Mouse (Mus musculus) CD4-positive, CD25-positive, alpha-beta regulatory T cell, adult 2 months (primary cell): ENCODE measurements at regions not wholly inside any gene's neighbourhood (a gene's known extent, or its start where the extent isn't known, plus 50 kb on each side); places are given as distances from the start of the nearest gene placed in this dataset.

Experiments used
- DNase-seq: peaks from one replicate; pipeline ENCODE4 v3.0.0-alpha.2; 2012; ENCODE audit warnings: low read depth, low spot score

DNA sequence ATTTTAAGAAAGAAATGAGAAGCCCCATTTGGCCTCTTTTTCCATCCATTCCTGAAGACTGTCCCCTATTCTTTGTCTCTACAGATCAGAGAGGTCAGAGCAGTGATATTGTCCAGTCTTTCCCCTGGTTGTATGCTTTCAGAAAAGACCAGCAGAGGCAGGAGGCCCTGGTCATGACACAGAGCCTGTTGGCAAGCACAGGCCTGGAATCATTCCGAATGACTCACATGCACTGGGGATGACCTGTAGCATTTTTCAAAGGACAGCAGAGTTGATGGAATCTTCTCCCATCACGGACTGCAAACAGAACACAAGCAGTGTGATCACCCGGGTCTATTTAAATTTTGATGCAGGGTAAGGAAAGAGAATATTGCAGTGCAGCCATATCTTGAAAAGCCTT, 50.2 kb upstream of the Nxt1 start:
- no peak for DNase-seq

DNA sequence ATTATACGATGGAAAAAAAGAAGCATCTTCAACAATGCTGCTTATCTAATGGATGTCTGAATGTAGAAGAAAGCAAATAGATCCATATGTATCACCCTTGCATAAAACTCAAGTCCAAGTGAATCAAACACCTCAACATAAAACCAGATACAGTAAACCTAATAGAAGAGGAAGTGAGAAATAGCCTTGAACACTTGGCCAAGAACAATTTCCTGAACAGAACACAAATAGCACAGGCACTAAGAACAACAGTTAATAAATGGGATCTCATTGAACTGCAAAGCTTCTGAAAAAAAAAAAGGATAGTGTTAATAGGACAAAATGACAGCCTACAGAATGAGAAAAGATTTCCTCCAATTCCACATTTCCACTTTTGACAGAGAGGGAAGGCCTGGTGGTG, 60.5 kb upstream of the Nxt1 start:
- no peak for DNase-seq

DNA sequence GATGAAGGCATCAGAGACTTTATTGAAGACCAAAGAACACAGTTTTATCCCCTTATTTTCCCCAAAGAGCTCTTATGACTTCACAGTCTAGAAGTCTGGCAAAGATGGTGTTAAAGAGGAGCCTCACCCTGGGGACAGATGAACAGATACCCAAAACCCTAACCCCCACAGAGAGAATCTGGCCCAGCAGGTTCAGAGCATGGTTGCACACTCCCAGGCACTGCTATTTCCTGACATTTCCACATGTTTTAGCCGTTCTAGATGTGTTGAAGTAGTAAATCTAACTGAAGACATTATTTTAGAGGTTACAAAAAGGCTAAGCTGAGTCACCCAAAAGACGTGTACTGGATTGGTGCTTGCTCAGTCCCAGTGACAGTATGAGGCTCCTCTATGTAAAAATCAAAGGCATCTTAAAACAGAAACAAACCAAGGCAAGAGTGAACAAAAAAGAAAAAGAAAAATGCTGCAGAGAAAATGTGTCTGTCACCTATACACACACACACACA, 66.9 kb upstream of the Nxt1 start:
- no peak for DNase-seq

DNA sequence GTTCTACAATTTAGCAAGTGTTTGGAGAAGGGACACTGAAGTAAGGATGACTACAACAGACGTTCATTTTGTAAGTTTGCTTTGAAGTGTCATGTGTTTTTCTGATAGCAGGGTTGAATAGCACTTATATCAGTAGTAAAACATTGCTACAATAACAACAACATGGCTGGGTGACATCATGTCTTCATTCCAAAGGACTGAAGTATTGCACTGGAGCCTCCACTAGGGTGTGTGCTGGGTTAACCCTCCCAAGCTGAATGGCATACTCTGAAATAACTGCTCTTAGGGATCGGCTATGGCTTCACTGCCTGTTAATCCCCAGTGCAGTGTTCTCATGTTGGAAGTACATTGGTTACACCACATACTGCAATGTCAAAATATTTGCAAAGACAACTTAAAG, 68.5 kb upstream of the Nxt1 start:
- DNase-seq = no peak

DNA sequence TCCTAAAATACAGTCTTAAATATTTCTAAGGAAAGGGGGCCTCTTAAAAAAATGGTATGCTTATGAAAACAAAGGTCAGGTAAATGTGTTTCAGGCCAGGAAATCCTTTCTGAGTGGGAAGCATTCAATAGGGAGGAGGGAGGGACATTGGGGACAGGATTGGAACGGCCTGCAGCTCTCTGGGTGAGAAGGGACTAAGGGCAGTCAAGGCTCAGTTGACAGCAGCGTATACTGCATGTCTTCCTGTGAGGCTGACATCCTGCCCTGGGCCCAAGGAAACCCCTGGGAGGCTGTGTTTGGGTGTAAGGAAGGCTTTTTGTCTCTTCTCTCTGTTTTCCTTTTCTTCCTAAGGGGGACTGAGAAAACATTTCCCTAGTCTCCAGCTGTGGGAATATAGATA, 69.1 kb upstream of the Nxt1 start:
- no peak for DNase-seq

DNA sequence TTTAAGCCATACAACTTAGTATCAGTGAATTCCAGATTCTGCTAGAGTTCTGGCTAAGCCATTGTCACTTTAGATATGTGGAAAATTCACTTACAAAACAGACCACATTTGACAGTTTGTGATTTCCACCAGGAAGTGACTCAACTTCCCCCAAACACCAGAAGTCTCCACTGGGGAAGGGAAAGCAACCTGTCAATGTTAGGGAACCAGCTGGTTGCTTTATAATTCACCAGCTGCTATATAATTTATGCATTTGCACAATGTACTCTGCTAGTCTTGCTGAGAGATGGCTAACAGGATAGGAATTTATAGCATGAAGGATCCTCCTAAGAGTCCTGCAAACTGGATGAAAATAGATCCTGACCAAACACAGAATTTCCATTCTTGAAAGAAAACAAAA, 72.9 kb upstream of the Nxt1 start:
- no peak for DNase-seq

DNA sequence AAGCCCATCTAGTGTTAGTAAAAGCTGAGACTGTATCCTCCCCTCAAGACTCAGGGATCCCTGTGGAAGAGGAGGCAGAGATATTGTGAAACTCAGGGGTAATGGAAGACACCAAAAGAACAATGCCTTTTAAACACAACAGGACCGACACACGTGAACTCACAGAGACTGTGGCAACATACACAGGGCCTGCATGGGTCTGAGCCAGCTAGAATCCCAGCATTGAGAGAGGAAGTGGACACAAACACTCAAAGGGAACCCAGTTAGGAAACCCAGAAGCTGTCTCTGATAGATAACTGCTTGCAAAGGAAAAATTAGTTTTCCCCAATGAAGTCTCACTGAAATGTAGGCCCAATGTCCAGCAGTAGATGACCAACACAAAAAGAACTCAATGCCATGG, 75.4 kb upstream of the Nxt1 start:
- DNase-seq = no peak

DNA sequence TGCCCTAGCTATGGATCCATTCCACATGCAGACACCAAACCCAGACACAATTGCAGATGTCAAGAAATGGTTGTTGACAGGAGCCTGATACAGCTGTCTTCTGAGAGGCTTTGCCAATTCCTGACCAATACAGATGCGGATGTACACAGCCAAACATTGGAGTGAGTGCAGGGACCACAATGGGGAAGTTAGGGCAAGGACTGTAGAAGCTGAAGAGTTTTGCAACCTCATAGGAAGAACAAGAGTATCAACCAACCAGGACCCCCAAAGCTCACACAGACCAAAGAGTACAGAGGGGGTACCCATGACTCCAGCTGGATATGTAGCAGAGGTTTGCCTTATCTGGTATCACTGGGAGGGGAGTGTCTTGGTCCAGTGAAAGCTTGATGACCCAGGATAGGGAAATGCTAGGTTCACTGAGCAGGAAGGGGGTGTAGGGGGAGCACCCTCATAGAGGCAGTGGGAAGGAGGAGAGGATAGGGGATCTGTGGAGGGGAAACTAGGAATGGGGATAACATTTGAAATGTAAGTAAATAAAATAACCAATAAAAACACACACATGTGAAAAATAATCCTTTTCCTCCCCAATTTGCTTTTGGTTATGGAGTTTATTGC, 86.6 kb upstream of the Nxt1 start:
- DNase-seq = no peak

DNA sequence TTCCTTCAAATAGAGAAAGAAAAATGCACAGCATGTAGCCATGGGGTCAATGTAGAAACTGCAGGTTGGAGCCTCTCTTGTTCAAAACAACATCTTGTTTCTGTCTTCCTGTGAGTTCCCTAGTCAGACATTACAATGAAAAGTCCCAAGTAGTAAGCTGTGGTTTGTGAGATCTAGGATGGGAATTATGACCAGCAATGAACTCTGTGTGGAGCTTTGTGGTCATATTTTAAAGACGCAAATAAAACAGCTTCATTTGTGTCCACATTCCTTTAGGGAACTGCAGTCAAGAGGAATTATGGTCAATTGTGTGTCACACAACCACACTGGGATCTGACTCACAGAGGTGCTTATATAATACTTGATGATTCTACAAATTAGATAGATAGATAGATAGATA, 90.2 kb upstream of the Nxt1 start:
- no peak for DNase-seq

DNA sequence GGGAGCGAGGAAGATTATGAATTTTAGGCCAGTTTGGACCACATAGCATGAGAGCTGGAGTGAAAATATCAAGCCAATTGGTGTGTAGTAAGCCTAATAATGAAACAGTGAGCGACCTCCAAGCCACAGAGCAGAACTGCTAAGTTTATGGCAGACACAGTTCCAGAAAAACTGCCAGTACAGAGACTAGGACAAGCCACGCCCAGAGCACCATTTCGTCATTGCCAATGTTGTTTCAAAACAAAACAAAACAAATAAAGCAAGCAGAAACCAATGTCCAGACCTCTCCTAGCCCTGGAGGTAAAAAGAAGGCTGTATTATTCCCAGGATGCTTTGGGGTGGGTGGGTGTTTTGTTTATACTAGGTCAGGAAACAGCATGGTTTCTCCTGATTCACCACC, 90.7 kb upstream of the Nxt1 start:
- DNase-seq = no peak

DNA sequence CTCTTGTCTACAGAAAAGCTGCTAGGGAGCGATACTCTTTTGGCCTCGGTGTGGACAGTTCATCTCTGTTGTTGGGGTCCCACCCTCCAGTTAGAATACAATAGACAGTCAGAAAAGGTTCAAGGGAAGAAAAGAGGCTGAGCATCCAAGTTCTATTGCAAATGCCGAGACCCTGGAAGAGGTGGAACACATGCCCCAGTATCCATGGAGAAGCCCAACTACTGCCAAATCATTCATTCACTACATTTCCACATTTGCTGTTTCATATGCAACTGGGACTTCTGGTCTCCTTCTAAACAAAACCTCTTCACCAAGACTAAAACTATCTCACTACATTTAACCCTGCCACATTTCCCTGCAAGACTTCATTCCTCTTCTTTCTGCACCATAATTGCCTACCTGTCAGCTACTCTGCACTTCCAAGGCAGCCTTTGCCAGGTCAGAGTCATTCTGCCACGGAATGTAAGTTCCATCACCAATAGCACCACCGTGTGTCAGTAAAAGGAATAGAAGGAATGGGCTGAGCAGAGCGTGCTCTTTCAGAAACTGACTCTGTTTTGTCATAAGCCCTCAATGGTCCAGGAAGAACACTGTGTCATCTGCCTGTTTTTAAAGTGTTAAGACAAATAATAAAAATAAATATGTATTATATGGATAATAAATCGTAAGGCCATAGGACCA, 92.0 kb upstream of the Nxt1 start:
- peak; percentile 10 for DNase-seq

DNA sequence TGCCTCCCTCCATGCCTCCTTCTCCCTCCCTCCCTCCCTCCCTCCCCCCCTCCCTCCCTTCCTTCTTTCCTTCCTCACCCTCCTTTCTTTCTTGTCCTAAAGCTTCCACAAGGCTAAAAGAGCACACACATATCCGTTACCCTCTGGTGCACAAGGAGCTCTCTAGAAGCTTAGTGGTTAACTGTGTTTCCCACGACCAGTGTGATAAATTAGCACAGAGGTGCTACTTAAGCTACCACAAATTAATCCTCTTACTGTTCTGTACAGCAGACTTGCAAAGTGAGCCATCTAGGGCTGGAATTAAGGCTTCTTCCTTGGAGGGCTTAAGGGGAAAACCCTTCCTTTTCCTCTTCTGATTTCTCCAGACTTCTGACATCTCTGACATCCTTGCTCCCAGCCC, 92.8 kb upstream of the Nxt1 start:
- no peak for DNase-seq

DNA sequence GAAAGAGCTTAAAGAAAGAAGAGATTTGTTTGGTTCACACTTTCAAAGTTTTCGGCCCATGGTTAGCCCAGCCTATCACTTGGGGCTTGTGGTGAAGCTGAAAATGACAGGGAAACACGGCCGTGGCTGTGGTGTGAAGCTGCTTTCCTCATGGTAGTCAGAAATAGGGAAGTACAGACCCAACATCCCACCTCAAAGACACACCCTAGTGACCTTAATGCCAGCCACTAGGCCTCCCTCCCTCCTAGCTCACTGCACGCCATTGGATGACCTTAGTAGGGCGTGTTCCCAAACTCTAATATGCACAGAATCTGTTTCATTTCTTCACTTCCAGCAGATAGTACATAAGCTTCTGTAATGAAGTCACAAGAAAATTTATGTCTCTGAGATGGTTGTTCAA, 93.4 kb upstream of the Nxt1 start:
- DNase-seq = no peak

DNA sequence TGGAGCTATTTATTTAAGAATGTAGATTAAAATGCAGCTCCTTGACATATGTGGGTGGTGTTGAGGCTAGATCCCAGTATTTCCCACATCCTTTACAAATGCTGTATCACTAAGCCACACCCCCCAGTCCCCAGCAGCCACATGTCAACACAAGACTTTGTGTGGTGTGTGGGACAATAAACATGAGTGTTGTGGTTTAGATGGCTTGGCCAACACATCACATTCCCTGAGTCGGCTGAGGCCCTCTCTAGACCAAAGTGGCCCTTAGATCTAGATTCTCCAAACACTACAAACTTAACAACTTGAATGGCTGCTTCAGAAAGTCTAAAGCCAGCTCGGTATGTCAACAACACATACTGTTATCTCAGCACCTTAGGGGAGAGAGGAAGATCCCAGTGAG, 94.2 kb upstream of the Nxt1 start:
- no peak for DNase-seq

DNA sequence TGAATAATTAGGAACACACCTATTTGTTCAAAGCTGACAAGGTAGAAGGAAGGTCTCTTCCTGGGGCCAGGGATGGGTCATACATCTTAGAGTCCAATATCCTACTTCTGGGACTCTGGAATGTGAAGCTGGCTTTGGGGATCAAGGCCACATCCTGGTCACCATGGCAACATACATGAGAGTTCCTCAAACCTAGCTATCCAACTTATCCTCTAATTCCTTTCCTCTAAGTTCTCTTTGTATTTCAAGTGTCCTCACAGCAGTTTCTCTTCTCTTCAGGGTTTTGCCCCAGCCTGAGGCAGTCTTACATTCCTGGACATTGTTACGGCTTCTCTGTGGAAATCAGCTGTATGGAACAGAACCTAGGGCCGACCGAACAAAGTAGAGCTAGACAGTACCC, 97.0 kb upstream of the Nxt1 start:
- DNase-seq = no peak

DNA sequence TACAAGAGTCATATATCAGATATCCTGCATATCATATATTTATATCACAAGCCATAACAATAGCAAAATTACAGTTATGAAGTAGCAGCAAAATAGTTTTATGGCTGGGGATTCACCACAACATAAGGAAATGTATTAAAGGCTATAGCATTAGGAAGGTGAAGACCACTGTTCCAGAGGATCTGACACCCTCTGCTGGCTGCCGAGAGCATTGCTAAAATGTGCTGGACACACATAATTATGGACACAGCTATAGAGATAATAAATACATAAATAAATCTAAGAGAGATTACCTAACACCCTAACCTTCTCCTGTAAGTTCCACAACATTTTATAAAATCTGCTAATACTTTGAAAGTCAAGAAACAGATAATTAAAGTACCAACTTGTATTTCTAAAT, 100.2 kb upstream of the Nxt1 start:
- DNase-seq = no peak

DNA sequence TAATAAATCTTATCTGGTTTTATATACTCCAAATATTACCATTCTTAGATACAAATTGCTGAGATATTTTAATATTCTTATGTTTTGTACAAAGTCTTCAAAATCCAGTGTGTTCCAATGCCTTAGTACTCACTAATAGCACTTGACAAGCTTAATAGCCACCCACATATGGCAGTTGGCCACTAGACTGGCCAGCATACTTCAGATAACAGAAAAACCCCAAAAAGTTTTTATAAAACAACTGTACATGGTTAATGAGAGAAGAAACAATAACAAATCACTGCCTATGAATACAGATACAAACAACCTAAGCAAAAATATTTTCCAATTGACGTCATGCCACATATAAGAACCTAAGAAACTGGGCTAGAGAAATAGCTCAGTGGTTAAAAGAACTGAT, 100.8 kb upstream of the Nxt1 start:
- no peak for DNase-seq

DNA sequence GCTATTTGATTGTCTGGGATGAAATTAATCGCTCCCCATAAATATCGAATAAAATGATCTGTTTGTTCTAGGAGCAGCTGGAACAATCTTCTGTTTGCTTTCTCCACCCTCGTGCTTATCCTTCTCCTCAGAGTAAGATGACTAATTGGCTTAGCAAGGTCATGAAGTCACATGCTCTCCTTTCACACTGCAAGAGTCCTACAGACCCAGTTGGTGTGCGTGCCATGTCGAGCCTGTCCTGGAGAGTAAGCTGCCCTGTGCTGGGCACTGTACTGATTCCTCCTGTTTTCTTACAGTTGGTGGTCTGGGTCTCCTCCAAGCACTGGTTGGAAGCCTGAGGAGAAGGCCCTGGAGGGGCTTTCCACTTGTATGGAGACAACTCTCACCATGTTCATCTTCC, 101.4 kb upstream of the Nxt1 start:
- no peak for DNase-seq

DNA sequence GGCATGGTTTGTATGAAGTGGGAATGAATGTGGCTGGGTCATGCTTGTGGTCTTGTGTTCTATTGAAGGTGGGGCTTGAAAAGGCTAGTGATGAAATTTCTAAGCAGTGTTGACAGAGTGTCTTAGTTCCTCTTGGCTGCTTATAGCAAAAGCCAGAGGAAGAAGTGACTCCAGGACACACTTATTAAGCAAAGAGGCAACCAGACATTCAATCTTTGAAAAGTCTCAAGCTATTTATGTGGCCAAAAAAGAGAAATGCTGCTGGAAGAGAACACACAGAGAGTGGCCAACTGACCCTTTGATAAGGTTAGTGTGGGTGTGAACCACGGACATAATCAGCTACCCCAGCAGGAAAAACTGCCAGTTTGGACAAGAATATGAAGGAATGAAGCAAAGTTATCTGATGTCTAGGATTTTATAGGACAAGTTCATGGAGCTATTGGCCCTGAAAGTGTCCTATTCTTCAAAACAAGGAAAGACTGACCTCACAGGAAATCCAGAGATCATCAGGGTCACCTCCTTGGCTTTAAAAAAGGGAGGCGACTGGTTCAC, 104.4 kb upstream of the Nxt1 start:
- no peak for DNase-seq

DNA sequence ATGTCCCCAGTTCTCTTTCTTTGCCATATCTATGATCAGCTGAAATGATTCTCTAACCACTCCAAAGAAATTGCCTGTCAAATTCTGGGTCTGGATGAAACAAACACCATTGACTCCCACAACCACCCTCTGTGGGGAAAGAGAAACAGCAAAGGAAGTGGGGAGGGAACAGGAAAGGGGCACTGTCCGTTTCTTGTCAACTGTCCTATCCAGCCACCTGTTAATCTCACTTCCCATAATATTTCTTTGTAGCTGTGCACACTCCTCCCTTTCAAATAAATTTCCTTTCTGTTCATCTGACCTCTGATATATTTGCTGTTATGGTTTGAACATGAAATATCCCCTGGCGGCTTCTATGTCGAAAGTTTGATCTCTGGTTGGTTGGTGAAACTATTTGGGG, 109.0 kb upstream of the Nxt1 start:
- DNase-seq = no peak

DNA sequence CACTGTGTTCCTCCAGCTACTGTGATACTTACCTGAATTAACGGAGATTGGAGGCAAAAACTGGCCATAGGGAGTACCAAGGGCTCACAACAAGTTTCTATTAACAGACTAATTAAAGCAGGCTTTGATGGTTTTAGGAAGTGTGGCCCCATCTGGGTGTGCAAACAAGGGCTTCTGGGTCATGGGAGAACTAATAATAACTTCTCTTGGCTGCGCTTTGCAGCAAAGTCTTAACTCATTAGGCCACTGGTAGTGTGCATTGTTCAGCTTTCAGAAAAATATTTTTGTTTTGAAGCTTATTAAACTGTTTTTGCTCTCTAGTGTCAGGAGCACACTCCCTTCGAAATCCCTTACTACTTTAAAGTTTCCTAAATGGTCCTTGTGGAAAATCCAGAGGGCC, 110.4 kb upstream of the Nxt1 start:
- no peak for DNase-seq

DNA sequence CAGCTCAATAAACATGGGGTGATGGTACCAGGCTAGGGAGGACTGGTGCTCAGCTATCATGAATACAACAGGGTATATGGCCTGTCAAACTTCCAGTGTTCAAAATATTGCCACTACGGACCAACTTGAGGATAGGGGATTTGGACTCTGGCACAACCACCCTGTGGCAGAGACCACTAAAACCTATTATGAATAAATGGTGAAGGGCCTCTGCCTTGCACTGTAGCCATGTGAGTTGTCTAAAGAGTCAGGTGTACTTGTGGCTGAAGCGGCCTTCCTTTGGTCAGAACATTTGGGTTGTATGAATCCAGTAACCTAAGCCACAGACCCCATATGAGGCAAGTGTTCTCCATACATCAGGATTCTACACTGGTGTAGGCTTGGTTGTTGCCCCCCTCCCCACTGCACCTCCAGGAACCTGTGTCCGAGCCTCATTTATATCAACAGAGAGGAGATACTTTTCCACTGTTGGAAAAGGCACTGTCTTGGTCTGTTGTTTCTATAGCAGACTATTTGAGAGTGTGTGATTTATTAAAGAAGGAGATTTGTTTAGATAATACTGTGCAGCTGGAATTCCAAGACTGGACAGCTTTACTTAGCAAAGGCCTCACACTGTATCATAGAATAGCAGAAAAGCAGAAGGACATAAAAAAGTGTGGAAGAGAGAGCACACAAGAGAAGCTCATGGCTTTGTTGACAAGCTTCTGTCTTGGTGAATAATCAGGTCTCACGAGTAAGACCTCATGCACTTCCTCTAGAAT, 112.2 kb upstream of the Nxt1 start:
- no peak for DNase-seq

DNA sequence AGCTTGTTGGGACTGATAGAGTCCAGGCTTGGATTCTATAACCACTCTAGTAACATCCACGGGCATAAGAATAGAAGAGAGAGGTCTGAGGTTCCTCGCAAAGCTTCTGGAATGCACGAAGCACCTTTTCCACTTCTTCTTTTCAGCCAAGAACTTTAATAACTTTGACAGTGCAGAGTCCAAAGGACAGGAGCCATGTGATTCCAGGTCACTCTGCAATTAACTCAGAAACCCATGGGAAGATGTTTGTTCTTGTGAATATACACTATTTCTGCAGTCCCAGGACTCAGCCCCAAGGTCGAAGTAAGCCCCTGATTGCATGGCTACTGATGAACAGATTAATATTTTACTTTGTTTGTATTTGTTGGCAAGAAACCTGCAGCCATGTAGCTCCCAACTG, 113.0 kb upstream of the Nxt1 start:
- no peak for DNase-seq
